Mouse (Mus musculus) small intestine, adult 2 months (tissue): ENCODE measurements around the gene Cyp3a41a. TPM values are rescaled to one million over a fixed set of nuclear protein-coding genes. Genes with fewer than 3 reads are reported as not detected.
"Not testable (repeated sequence)": the region's sequence is repeated elsewhere in the genome, so short reads cannot be mapped to it uniquely, and the experiment has no call there.

Experiments used
- H3K27ac ChIP-seq: fragments of 200-500 bp; 2 replicates; pipeline ENCODE4 v1.5.1; 2012; ENCODE audit warnings: low read depth, low read length, control low read depth, inconsistent platforms; ENCODE audit not compliant: insufficient read depth
- H3K27me3 ChIP-seq: fragments of 200-500 bp; 2 replicates; pipeline ENCODE4 v1.6.1; 2012; ENCODE audit warnings: mild to moderate bottlenecking, moderate library complexity, low read length, inconsistent platforms; ENCODE audit not compliant: control insufficient read depth, insufficient read depth
- H3K36me3 ChIP-seq: fragments of 200-500 bp; 2 replicates; pipeline ENCODE4 v1.6.1; 2012; ENCODE audit warnings: mild to moderate bottlenecking, low read length, control low read depth, inconsistent platforms; ENCODE audit not compliant: control insufficient read depth, insufficient read depth
- H3K4me1 ChIP-seq: fragments of 200-500 bp; 2 replicates; pipeline ENCODE4 v1.6.1; 2012; ENCODE audit warnings: low read length, inconsistent platforms, mixed read lengths; ENCODE audit not compliant: control insufficient read depth, insufficient read depth, insufficient read length
- H3K4me3 ChIP-seq: fragments of 200-500 bp; 2 replicates; pipeline ENCODE4 v1.5.1; 2012; ENCODE audit warnings: low read depth, mild to moderate bottlenecking, control low read depth, inconsistent platforms, low read length, moderate library complexity
- CTCF ChIP-seq: fragments of 200-500 bp; IDR thresholded peaks from 2 replicates; pipeline ENCODE4 v1.5.1; 2012; ENCODE audit warnings: low read depth, mild to moderate bottlenecking, control low read depth, inconsistent platforms, low read length, moderate library complexity, mixed read lengths; ENCODE audit not compliant: insufficient replicate concordance, insufficient read length; ENCODE audit errors: extremely low read depth
- POLR2A ChIP-seq: fragments of 200-500 bp; IDR thresholded peaks from 2 replicates; pipeline ENCODE4 v1.6.1; 2012; ENCODE audit warnings: low read depth, mild to moderate bottlenecking, control low read depth, inconsistent platforms, low read length, moderate library complexity
- WGBS: fragments of 180-500 bp; shearing (Covaris S2); methylation state at CpG from one replicate; pipeline ENCODE4 v1.1.7; 2018; 5-methylcytosine and 5-hydroxymethylcytosine counted together
- polyA plus RNA-seq: library from polyadenylated mRNA; depleted of rRNA; stranded (reverse); fragments of >200 nt; gene quantifications from 2 replicates; pipeline ENCODE4 v1.2.3, GENCODE M21; 2012; rRNA removed

The Cyp3a41a gene
- not detected in 2 replicates for polyA plus RNA-seq

DNA sequence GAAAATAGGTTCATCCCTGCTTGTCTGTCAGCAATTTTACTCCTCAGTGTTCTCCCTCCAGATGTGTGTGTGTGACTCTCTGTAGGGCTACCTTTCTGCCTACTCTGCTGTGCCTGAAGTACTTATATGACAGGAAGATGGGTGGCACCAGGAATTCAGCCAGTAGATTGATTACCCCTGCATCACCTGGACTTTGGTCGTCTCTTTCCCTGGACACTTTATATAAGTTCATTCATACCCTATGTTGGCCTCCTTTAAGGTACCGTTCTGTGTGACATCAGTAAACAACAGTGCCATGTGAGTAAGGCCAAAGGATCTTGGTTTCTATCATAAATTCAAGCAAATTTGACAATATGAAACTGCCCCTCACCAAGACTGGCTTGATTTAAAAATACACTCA is at the start of gene Cyp3a41a:
Gene Cyp3a41a (minus strand): TSS at position 101 of the 400 bp plus-strand sequence.
- not testable (repeated sequence) for H3K27me3 ChIP-seq, H3K4me1 ChIP-seq, H3K27ac ChIP-seq, H3K4me3 ChIP-seq, H3K36me3 ChIP-seq
- WGBS: 14% methylated on average over 1 of the region's 2 CpGs

GRCm38 (mm10) chr5:145737512-145737911 is 17.6 kb upstream of the Cyp3a41a start:
- H3K4me3 ChIP-seq, H3K27me3 ChIP-seq, H3K27ac ChIP-seq, H3K36me3 ChIP-seq, H3K4me1 ChIP-seq: not testable (repeated sequence)
- WGBS: 52% methylated on average over 3 of the region's 3 CpGs

DNA sequence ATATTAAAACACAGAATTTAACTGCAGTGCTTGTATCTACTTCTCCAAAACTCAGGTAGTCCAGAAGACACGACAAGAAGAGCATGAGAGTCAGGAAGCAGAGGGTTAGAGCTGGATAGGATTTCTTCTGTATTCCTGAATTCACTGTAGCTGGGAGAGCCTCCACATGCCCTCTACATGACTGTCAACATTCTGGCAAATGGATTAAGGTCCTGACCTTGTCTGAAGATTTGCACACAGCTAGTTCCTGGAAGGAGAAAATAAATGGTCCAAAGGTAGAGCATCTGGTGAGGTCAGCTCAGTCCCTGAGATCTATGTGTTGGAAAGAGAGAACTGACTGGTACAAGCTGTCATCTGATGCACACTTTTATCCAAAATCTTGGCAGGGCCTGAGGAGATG is 5.6 kb downstream of the Cyp3a41a start:
- H3K4me3 ChIP-seq, H3K27me3 ChIP-seq, H3K4me1 ChIP-seq, H3K36me3 ChIP-seq, H3K27ac ChIP-seq: not testable (repeated sequence)
- 37% methylated on average over 1 of the region's 1 CpGs for WGBS

GRCm38 (mm10) chr5:145707372-145707771 is 12.6 kb downstream of the Cyp3a41a start:
- H3K36me3 ChIP-seq, H3K27me3 ChIP-seq, H3K4me1 ChIP-seq, H3K27ac ChIP-seq, H3K4me3 ChIP-seq: not testable (repeated sequence)
- WGBS: 88% methylated on average over 2 of the region's 2 CpGs

GRCm38 (mm10) chr5:145662007-145662406 is 57.9 kb downstream of the Cyp3a41a start:
- WGBS: 81% methylated on average over 7 of the region's 7 CpGs

GRCm38 (mm10) chr5:145647779-145648178 is 72.2 kb downstream of the Cyp3a41a start:
- WGBS: 60% methylated on average over 4 of the region's 4 CpGs

More at GRCm38 (mm10) chr5:145662007-145662406, 57.9 kb downstream of the Cyp3a41a start:
- H3K27me3 ChIP-seq: no peaks in the 10 kb centered on the region
- TF ChIP-seq POLR2A (no peak), CTCF (no peak)
- no peaks in the 10 kb centered on the region for H3K36me3 ChIP-seq
- H3K27ac ChIP-seq: no peak overlapping the region
- no peak overlapping the region for H3K4me3 ChIP-seq
- H3K4me1 ChIP-seq: no peaks in the 10 kb centered on the region

More at GRCm38 (mm10) chr5:145647779-145648178, 72.2 kb downstream of the Cyp3a41a start:
- Histone ChIP-seq H3K4me3 (no peak overlapping the region), H3K27ac (no peak overlapping the region), H3K4me1 (no peaks in the 10 kb centered on the region), H3K27me3 (no peaks in the 10 kb centered on the region), H3K36me3 (no peaks in the 10 kb centered on the region)
- TF ChIP-seq POLR2A (no peak), CTCF (no peak)

Other genes starting within 250 kb of the Cyp3a41a start
- gene Cyp3a41b, start 135.4 kb downstream of the Cyp3a41a start, polyA plus RNA-seq: not detected in 2 replicates
- gene Cyp3a44, start 85.7 kb upstream of the Cyp3a41a start, polyA plus RNA-seq: not detected in 2 replicates
- gene Cyp3a11, start 159.8 kb upstream of the Cyp3a41a start, polyA plus RNA-seq: 15.8 and 16.6 TPM in 2 replicates